In genomic region chr10:84810030-84810849, GRCm38 (mm10) we compare ENCODE assay signal across 9 mouse cellular contexts. TPM values are rescaled to one million over a fixed set of nuclear protein-coding genes. Genes with fewer than 3 reads are reported as not detected.
DNase-seq lines count a peak whose midpoint lies in the region; ATAC-seq lines count a peak whose summit lies in the region.
"Had no signal": no experiment of that assay in that cellular context is flagged by ENCODE, and none has a peak within 500 bp of the region (broad histone marks: within the 10 kb centered on the region; RNA-seq: fewer than 3 reads in every experiment).

No protein-coding gene starts in this region.

- H3K9me3 ChIP-seq in hindbrain, embryonic 14.5 days (ENCODE audit: control insufficient read depth, low read length), result no peaks in the 10 kb centered on the region
- H3K9me3 ChIP-seq in hindbrain, embryonic 13.5 days, result no peaks in the 10 kb centered on the region

- intact Hi-C loops in gastrocnemius, postnatal 14 days (cut with DNase I; ENCODE audit: low total_unique reads), result no loop called here

- no peak overlapping the region for H3K4me2 ChIP-seq in hindbrain, embryonic 14.5 days (replicated peaks)
- no peak overlapping the region for H3K4me2 ChIP-seq in hindbrain, embryonic 13.5 days

- no peak overlapping the region for H3K9ac ChIP-seq in hindbrain, embryonic 14.5 days
- no peak overlapping the region for H3K9ac ChIP-seq in hindbrain, embryonic 13.5 days

- 0 out of 2 replicates have a peak, but pooled peaks cover 7% of the 10 kb centered on the region for H3K4me1 ChIP-seq in hindbrain, embryonic 14.5 days (replicated peaks; ENCODE audit: control insufficient read depth, insufficient read depth, low read length)
- peaks cover 5% of the 10 kb centered on the region; the same call in 1 of the 2 replicates for H3K4me1 ChIP-seq in hindbrain, embryonic 13.5 days (replicated peaks)

- 64% methylated on average over 8 of the region's 8 CpGs for WGBS in hindbrain, embryonic 14.5 days
- WGBS in hindbrain, embryonic 13.5 days, result 66% methylated on average over 8 of the region's 8 CpGs

- no peaks in the 10 kb centered on the region for H3K27me3 ChIP-seq in hindbrain, embryonic 14.5 days (ENCODE audit: control insufficient read depth, insufficient read depth, low read length)
- no peaks in the 10 kb centered on the region for H3K27me3 ChIP-seq in hindbrain, embryonic 13.5 days

- peak; percentile 44; the same call in 1 of the 2 replicates for ATAC-seq in hindbrain, embryonic 14.5 days (ENCODE audit: low FRiP score)
- no peak; the same call in 1 of the 2 replicates for ATAC-seq in hindbrain, embryonic 13.5 days (ENCODE audit: low FRiP score)
- ATAC-seq: intestine, postnatal 0 days had no signal

- no peak overlapping the region for H3K4me3 ChIP-seq in hindbrain, embryonic 14.5 days (replicated peaks; ENCODE audit: low read length)
- H3K4me3 ChIP-seq in hindbrain, embryonic 13.5 days, result no peak overlapping the region

- H3K27ac ChIP-seq in hindbrain, embryonic 14.5 days, result no peak overlapping the region
- no peak overlapping the region for H3K27ac ChIP-seq in hindbrain, embryonic 13.5 days

- H3K36me3 ChIP-seq in hindbrain, embryonic 14.5 days (replicated peaks; ENCODE audit: control insufficient read depth, insufficient read depth), result no peaks in the 10 kb centered on the region
- no peaks in the 10 kb centered on the region for H3K36me3 ChIP-seq in hindbrain, embryonic 13.5 days

- DNase-seq in hindbrain, embryonic 14.5 days (ENCODE audit: low spot score), result no peak
- DNase-seq in right cerebral cortex, postnatal 10 days (ENCODE audit: low spot score in 2 of 2), result peak; percentile 55 to 61
- DNase-seq in right cerebral cortex, postnatal 36 days (ENCODE audit: low spot score in 2 of 2), result no peak
- peak; percentile 40 for DNase-seq in gastrocnemius, postnatal 14 days
- DNase-seq in retina, postnatal 1 day, result no peak
- no peak for DNase-seq in cerebellum, adult 11 months
- DNase-seq: right cerebral cortex, postnatal 14 days had no signal

RNA-seq across cellular contexts. Expression of gene Rfx4, which starts 54.4 kb away (rescaled TPM):
- 23.0 and 25.1 TPM in 2 replicates for polyA plus RNA-seq in hindbrain, embryonic 14.5 days (2014; fragmentation: Nextera tagmentation; extraction: Ambion mirVana)
- 25.1 and 25.9 TPM in 2 replicates for polyA plus RNA-seq in hindbrain, embryonic 13.5 days (2015; fragmentation: Nextera tagmentation; extraction: Ambion mirVana)
- total RNA-seq in gastrocnemius, postnatal 14 days (2021), result under 1 TPM in 1 of 2 experiments, not detected in 1; 0.06 TPM
- polyA plus RNA-seq: intestine, postnatal 0 days had no signal

Comparison
In these comparisons a context has a peak if more than half of its experiments do, and no peak if none do; other contexts are left out.
1. DNase-seq: peak in right cerebral cortex, postnatal 10 days (2 of 2) and gastrocnemius, postnatal 14 days (single experiment); none in hindbrain, embryonic 14.5 days (single experiment), right cerebral cortex, postnatal 36 days (0 of 2), retina, postnatal 1 day (single experiment) and cerebellum, adult 11 months (single experiment).